Mouse (Mus musculus): ENCODE measurements at regions not wholly inside any gene's neighbourhood (a gene's known extent, or its start where the extent isn't known, plus 50 kb on each side); places are given as distances from the start of the nearest gene placed in this dataset.
A peak's percentile ranks its signal among the peaks of the same experiment; 100 is the strongest.

DNA sequence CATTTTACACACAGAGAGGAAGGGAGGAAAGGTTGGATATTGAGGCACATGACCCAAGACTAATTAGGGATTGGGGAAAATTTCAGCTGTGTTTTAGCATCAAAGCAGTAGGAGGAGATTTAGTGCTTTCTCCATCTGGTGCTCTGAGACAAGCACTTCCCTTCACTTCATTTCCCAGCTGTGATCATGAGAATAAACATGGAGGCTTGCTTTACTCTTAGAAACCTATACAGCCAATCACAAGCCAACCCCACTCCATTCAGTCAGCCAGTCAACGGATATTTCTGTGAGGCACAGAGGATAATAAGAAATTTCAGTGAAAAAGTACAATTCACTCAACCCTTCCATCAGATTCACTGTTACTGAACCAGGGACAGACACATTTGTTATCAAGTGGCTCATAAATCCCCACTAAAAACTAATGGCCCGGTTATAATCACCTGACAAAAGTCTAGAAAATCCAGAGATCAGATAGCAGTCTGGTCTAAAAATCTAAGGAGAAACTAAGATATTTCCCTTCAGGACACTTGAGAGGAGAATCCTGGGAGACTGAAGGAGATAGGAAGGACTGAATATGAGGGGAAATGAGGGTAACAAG lies 249.7 kb upstream of the Map3k7 start:
- DNase-seq (ENCODE audit: low spot score), result no peak

DNA sequence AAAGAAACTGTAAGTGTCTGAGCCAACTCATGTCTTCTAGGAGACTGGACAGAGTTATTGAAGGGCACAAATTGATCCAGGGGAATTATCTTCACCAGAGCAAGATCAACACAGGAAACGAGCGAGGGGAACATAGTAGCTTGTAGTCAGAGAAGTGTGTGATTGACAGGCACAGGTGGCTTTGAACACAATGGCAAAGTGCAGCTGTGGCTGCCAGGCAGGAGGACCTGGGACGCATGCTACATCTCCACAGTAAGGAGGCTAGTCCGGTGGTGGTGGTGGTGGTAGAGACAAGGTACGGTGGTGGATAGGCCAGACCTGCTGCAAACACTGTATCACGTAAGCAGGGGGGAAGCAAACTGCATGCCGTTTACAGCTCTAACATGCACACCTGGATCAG lies 240.4 kb upstream of the Map3k7 start:
- no peak for DNase-seq (ENCODE audit: low spot score)

GRCm38 (mm10) chr4:31724400-31724799 lies 239.5 kb upstream of the Map3k7 start:
- no peak for DNase-seq (ENCODE audit: low spot score)

DNA sequence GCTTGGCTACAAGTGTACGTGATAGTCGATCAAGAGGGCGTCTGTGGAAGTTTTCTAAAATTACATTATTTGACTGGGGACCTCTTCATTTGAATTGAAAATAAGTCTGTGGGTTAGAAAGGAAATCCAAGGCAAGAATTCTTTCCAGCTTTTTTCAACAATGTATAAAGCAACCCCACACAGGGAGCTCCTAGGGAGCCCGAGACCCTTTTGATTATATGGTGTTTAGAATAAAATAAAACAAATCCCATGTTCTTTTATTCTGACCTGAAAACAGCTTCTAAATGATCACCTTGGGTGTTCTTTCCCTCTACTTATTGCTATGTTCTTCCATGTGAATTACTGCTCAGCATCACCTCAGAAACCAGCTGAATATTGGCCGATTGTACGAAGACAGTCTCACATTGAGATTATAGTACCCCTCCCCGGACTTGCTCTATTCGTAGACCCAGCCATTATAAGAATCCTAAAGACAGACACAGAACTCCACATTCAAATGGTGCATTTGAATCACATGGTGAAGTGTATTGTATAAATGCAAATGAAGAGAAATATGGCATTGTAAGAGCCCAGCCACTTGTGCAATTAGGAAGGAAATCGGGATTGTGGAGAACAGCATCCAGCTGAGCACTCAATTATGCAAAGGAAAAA lies 236.3 kb upstream of the Map3k7 start:
- no peak for DNase-seq (ENCODE audit: low spot score)

GRCm38 (mm10) chr4:31728149-31728516 lies 235.8 kb upstream of the Map3k7 start:
- DNase-seq (ENCODE audit: low spot score), result no peak

DNA sequence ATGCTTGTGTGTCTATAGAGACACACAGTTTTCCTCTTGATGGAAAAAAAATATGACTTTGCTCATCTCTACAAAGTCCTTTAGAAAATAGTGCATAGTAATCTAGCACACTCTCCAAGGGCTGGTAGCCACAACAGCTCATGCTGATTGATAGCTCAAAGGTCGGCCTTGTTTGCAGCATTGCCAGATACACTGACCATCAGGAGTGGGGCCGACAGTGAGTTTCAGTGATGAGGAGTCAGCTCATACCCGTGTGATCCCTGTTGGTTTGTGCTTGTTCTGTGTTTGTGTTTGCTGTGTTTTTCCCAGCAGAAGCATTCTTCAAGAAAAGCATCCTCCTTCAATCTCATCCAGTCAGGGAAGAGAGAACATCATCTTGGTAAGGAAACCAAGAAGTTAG lies 220.1 kb upstream of the Map3k7 start:
- DNase-seq (ENCODE audit: low spot score), result no peak

GRCm38 (mm10) chr4:31744431-31744830 lies 219.5 kb upstream of the Map3k7 start:
- DNase-seq (ENCODE audit: low spot score), result no peak

DNA sequence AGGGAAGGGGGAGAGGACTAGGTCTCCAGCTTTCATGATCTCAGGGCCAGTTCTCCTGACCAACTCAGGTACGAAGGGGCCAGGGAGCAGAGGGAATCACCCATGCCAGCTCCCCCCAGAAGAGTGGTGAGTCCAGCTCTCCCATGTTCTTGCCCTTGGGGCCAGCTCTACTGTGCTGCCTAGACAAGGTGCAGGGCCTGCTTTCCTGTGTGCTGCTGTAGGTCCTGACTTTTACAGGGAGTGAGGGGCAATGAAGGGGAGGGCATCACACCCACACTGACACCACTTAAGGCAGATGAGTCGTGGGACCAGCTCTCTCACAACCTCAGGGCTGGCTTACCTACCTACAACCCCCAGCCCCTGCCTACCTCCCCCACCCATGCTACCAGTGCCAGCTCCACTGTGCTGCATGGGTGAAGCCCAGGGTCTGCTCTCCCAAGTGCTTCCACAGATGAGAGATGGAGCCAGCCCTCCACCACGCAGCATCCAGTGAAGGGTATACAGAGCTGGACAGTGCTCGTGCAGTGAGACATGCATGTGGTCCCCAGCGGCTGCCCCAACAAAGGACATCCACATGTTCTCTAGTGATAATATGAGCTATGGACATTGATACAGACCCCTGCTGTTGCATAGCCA lies 210.1 kb upstream of the Map3k7 start:
- DNase-seq (ENCODE audit: low spot score), result no peak

DNA sequence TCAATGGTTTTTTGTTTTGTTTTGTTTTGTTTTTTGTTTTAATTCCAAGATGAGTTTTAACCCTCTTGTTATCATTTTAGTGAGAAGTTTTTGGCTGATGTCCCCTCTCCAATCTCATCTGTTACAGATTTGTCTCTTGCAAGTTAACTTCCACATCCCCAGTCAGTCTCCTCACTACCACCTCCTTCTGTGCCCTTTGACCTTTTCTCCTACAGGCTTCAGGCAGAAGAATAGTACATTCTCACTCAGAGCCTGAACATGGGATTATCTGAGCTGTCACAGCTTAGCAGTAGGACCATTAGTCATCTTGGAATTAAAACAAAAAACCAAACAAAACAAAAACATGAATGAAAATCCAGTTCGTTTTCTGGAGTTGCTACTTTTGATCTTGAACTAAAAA lies 206.8 kb upstream of the Map3k7 start:
- DNase-seq (ENCODE audit: low spot score), result no peak

DNA sequence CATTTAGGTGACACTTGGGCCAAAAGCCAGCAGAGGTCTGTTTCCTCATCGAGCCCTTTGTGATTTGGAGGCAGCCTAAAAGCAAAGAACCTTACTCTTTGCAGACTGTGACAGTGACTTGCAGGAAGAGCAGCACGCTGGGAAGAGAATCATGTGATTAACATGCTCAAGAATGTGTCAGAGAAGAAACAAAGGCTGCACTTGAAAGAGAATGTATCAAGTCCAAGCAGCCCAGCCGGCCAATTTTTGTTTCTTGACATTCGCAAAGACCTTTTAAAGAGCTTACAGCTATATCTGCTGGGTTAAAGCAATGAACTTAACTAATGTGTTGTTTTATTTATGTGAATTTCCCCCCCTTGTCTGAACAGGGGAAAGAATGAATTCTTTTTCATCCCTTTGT lies 203.8 kb upstream of the Map3k7 start:
- DNase-seq (ENCODE audit: low spot score), result no peak

DNA sequence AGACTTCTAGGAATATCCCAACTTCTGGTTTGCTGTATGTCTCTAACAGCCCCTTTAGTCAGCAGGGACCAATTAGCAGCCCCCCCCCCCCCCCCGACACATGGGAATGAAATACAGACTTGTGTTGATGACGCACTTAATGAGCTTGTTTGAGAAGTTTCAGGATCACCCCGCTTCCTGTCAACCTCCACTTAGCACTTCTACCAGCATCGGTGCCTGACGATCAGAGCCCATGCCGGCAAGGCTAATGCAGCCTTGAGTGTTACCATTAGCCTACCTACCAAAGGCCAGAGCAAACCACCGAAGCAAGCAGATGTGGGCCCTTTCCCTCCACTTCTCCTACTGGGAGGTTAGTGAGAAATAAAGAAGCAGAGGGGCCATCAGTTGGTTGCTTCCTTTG lies 201.7 kb upstream of the Map3k7 start:
- no peak for DNase-seq (ENCODE audit: low spot score)

DNA sequence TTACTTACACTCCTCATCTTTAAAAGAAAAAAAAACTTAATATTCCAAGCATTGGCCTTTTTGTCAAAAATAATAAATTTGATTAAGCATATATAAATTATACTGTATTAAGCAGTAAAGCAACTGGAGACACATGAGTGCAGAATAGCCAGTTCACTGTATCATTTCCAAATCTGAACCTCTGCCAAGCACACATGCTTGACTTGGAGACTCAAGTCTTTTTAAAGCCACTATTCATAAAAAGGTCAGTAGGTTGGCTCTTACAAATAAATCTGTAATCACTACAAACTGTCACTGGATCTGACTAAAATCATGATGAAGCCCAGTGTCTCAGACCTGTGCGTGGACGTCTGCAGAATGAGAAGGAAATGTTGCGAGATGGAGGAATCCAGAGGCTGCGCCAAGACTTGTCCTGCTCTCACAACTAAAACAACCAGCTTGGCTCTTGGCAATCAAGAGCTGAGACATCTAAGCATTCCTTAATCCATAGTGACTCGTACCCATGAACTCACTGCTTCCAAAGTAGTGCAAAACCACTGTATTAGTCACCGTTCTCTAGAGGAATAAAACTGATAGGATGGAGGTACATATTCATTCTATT lies 195.8 kb upstream of the Map3k7 start:
- DNase-seq (ENCODE audit: low spot score), result no peak

DNA sequence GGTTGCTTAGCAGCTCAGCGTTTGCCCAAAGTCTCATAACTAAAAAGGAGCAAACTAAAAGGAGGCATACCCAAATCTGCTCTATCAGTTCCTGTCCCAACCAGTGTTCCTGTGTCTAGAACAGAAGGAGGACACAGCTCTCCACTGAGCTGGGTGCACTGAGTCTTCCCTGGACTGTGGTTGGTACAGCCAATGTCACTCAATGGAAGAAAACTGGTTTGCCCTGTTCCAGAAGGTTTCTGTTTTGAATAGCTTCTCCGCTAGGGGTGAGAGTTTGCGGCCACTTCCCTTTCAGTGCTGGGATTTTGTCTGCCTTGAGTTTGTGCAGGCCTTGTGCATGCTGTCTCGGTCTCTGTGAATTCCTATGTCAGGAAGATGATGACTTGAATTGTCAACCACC lies 194.6 kb upstream of the Map3k7 start:
- no peak for DNase-seq (ENCODE audit: low spot score)

DNA sequence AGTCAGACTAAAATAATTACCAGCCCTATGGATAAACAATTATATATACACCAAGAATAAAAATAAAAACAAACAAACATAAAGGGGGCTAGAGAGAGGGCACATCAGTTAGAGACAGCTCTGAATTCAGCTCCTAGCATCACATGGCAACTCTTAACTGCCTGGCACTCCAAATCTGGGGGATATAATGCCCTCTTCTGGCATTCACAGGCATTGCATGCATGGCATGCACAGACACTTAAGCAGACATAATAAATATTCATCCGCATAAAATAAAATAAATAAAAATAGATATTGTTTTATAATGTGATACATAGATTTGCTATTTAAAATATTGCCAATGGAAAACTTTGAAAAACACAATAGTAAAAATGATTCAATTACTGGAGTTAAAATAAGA lies 177.6 kb upstream of the Map3k7 start:
- no peak for DNase-seq (ENCODE audit: low spot score)

GRCm38 (mm10) chr4:31817574-31818240 lies 146.2 kb upstream of the Map3k7 start:
- DNase-seq (ENCODE audit: low spot score), result no peak

DNA sequence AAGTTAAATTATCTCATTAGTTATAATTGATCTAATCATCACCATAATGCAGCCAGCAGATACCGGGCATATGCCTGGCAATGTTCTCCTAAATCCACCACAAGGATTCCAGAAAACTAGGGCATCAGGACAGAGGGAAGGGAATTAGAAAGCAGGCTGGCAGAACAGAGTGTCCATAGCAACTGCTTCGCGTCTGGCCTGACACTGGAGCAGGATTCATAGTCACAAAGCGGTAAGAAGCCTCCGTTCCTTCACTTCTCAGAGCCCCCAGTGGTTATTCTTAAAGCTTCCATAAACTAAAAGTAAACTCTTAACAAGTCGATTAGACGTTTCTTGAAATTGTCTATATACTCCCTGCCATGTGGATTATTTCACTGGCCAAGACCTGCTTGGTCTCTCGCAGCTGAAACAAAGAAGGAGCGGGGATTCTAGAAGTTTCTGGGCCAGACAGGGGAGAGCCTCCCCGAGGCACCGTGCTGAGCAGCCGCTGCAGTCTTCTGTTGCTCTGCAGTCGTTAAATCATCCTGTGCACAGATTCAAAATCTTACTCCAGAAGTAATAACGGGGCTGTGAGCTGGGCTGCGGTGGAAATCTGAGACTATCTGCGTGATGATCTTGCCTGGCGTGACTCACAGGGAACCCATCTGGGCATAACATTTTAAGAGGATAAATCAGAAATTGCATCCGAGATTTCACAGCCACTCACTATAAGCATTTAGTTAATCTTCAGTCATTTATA lies 144.2 kb upstream of the Map3k7 start:
- peak; percentile 4 for DNase-seq (ENCODE audit: low spot score)

DNA sequence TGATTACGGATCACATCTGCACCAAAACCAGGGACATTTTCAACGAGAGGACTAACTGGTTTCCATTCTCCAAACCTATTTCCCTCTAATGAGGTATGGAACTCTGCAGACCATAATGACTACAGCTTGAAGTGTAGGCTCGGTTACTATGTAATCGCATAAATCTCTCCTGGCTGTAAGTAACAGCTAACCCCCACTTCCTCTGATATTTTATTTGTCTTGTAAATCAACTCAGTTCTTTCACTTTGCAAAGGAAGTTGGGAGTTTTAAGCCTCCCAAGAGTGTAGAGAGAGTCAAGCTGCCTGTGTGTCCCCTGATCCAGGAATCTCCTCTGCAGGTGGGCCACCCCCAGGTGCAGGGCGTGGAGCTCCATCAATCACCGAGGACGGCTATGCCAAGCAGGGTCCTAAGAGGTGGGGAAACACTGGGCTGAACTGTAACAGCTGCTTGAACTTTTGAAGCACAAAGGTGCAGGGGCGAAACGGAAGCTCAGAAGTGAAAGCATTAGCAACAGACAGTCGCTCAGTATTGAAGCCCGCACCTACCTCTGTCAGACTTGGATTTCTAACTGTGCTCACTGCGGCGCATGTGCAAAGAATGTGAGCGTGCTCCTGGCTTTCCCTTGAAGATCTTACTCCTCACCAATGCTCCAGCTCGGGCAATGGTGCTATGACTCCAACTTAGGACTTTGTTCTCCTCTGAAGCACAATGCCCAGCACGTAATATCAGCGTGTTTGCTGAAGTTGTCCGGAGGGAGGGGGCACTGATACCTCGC lies 140.1 kb upstream of the Map3k7 start:
- no peak for DNase-seq (ENCODE audit: low spot score)

GRCm38 (mm10) chr4:31824518-31825437 lies 139.1 kb upstream of the Map3k7 start:
- DNase-seq (ENCODE audit: low spot score), result no peak

- DNase-seq (ENCODE audit: low spot score), result no peak
Observed at GRCm38 (mm10) chr4:31825438-31825830, 138.5 kb upstream of the Map3k7 start.

GRCm38 (mm10) chr4:31826661-31827060 lies 137.2 kb upstream of the Map3k7 start:
- DNase-seq (ENCODE audit: low spot score), result no peak
